Mouse (Mus musculus) CD8-positive naive resting alpha-beta T cell, adult 2 months (primary cell): ENCODE results near the gene H2-Q6.
A peak's percentile ranks its signal among the peaks of the same experiment; 100 is the strongest.
"Not testable (repeated sequence)": the region's sequence is repeated elsewhere in the genome, so short reads cannot be mapped to it uniquely, and the experiment has no call there.

ENCODE experiments used
- DNase-seq, 2 experiments: peaks; one replicate each; pipeline ENCODE4 v3.0.0; 2022; ENCODE audit warnings: low read depth in 2 of 2, low spot score in 2 of 2

Gene H2-Q6

DNA sequence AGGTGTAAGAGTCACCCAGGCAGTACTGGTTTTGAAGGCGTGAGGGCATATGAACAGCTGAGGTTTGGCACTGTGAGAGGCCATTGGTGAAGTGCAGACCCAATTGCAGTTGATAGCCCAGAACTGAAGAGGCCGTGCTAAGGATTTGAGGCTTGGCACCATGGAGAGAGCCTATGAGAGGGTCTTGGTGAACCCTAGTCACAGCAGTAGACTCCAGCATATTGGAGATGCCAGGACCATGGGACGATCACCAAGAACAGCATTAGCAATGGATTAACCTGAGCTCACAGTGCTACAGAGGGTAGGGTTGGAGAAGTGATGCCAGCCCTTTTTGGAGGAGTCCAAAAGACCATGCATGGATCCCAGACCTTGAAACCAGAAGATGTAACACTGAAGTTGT, 7.5 kb downstream of the H2-Q6 start:
- DNase-seq, result not testable (repeated sequence)

DNA sequence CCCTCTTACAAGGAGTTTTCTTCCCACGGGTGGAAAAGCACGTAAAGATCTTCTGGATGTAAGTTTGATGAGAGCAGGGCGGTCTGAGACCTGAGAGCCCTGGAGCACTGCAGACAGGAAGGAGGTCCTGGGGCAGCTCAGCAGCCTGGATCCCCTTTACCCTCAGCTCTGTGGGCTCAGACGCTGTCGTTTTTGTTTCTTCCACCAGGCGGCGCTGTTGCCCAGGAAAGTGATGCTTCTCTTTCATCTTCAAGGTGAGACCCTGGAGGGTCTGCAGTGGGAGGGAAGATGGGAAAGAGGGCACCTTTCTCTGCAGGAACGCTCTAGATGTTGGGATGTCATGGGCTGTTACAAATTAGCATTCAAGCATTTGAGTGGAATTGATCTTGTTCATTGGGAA, 10.2 kb downstream of the H2-Q6 start:
- DNase-seq, result peak in 1 of 2 experiments; percentile 55

DNA sequence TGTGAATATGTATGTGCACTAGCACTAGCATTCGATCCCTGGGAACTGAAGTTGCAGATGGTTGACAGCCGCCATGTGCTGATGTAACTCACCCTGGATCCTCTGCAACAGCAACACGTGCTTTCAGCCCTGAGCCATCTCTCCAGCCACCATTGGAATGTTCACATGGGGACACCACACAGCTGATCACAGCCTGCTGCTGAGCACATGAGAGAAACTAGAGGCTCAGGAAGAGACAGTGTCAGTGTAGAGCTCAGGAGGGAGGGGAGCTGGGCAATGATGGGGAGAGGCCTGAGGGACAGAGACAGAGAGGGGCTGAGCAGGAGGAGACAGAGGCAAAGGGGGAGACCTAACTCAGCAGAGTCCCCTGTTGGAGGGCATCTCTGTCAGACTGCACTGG, 10.9 kb downstream of the H2-Q6 start:
- not testable (repeated sequence) for DNase-seq

DNA sequence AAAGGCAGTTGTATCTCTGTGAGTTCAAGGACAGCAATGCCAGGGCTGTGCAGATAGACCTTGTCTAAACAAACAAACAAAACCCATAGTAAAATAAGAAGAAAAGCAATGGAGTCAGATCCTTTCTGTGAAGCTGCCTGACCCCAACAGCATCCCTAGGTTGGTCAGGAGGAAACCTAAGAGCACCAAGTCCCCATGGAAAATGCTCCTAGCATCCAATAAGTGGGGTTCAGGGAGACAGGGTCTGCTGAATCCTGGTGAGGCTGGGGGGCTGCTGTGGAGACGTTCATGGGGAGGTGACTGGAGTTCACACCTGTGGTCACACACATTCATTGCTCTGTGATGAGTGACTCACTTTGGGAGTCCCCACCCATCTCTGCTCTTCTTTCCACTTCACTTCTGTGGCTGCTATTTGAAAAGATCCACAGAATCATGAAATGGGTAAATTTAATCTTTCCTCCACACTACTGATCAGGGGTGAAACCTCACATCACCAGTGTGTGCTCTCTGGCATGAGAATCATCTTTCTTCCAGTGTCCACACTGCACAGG, 12.8 kb downstream of the H2-Q6 start:
- DNase-seq, result not testable (repeated sequence)

DNA sequence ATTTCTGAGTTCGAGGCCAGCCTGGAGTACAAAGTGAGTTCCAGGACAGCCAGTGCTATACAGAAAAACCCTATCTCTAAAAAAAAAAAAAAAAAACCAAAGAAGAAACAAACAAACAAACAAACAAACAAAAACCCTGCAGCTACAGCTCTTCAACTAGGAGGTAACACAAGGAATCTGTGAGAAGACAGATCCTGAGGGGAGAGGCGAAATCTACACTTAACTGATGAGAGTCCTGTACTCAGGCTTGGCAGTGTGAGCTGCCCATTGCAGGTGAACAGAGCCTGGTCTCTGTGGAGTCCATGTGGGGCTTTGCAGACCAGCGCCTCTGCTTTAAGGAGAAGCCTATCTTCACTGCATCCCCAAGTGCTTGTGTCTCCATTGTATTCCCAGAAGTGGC, 13.7 kb downstream of the H2-Q6 start:
- not testable (repeated sequence) for DNase-seq

DNA sequence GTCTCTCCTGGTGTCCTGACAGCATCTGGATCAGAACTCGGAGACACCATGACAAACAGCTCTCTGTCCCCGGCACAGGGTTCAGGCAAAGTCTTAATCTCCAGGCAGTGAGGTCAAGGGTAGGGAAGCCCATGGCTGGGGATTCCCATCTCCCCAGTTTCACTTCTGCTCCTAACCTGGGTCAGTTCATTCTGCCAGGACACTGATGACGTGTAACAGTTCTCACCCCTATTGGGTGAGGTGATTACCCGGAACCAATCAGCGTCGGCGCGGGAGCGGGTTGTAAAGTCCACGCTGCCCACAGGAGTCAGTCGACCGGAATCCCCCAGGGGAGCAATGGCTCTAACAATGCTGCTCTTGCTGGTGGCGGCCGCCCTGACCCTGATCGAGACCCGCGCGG, 14.2 kb downstream of the H2-Q6 start, which contains the start of gene H2-Q7:
Gene H2-Q7, plus strand, starts transcription at position 271 of the 400 bp plus-strand sequence.
- peak; percentile 86 to 93 for DNase-seq

DNA sequence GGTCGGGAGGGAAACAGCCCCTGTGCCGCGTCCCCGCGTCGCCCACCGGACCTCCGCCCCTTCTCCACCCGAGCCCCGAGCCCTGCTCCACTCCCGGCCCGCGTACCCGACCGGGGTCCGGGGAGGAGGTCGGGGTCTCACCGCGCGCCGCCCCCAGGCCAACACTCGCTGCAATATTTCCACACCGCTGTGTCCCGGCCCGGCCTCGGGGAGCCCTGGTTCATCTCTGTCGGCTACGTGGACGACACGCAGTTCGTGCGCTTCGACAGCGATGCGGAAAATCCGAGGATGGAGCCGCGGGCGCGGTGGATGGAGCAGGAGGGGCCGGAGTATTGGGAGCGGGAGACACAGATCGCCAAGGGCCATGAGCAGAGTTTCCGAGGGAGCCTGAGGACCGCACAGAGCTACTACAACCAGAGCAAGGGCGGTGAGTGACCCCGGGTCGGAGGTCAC, 14.7 kb downstream of the H2-Q6 start:
- not testable (repeated sequence) for DNase-seq

DNA sequence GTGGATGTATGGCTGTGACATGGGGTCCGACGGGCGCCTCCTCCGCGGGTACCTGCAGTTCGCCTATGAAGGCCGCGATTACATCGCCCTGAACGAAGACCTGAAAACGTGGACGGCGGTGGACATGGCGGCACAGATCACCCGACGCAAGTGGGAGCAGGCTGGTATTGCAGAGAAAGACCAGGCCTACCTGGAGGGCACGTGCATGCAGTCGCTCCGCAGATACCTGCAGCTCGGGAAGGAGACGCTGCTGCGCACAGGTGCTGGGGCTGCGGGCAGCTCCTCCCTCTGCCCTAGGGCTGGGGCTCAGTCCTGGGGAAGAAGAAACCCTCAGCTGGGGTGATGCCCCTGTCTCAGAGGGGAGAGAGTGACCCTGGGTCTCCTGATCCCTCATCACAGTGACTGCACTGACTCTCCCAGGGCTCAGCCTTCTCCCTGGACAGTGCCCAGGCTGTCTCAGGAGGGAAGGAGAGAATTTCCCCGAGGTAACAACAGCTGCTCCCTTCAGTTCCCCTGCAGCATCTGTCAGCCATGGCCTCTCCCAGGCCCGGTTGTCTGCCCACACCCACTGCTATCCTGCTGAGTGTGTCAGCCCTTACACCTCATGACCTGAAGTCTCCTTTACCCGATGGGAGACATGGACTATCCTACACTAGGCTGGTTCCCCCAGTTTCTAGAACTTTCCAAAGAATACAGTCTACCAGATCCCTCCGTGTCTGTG, 15.4 kb downstream of the H2-Q6 start:
- peak in 1 of 2 experiments; percentile 10 for DNase-seq

DNA sequence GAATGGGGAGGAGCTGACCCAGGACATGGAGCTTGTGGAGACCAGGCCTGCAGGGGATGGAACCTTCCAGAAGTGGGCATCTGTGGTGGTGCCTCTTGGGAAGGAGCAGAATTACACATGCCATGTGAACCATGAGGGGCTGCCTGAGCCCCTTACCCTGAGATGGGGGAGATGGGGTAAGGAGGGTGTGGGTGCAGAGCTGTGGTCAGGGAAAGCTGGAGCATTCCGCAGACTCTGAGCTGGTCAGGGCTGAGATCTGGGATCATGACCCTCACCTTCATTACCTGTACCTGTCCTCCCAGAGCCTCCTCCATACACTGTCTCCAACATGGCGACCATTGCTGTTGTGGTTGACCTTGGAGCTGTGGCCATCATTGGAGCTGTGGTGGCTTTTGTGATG, 17.7 kb downstream of the H2-Q6 start:
- DNase-seq, result not testable (repeated sequence)

DNA sequence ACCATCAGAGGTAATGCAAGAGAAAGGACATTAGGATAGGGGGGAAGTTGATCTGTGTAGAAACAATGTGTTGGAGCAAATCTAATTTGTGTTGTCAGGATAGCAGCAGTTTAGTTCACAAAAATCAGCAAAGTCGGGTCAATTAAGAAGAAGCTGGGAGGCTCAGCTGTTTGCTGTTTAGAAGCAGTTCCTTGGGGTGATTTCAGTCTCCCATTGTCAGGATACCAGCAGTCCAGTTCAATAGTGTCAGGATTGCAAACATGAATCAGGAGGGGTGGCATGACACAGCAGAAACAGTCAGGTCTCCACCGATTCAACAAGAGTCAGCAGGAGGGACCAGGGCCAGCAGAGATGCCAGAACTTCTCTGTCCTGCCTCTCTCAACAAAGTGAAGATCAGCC, 19.9 kb downstream of the H2-Q6 start:
- not testable (repeated sequence) for DNase-seq

DNA sequence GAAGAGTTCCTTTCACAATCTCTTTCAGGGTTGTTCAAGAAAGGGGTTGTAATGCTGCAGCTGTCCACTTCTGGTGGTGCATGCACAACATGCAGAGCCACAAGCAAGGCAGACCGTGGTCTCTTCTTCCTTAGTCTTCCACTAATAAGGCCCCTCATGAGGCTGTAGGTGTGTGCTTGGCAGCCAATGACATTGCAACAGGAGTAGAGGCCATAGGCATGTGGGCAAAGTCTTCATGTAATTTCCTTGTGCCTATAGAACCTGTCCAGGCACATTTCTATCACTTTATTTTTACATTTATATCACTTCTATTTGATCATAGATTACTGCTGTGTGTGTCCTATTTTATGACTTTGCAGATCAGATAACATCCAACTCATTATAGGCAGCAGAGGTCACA, 33.6 kb downstream of the H2-Q6 start:
- not testable (repeated sequence) for DNase-seq

DNA sequence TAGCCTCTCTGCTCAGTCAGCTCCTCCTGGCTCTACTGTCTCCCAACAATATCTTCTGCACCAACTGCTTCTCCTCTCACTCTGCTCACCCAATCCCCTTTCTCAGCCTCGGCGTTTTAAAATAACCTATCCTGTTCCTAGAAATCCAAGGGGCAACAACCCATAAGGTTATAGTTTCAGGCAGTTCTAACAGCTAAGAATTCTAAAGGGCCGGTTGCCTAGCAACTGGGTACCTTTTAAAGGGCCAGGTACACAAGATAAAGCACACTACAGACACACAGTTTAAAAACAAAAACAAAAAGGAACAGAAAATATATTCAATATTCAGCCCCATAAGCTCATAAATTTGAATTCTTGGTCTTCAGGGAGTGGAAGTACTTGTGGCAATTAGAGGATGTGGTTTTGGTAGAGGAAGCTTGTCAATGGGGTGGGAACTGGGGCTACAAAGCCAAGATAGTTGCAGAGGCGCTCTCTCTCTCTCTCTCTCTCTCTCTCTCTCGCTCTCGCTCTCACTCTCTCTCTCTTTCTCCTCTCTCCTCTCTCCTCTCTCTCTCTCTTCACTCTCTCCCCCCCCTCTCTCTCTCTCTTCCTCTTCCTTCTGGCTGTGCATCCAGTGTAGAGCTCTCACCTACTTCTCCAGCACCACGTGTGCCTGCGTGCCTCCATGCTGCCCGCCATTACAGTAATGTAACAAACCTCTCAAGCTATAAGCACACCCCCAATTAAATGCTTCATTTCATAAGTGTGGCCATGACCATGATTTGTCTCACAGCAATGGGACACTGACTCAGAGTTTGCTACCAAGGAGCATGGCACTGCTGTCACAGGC, 36.1 kb downstream of the H2-Q6 start:
- DNase-seq, result not testable (repeated sequence)

DNA sequence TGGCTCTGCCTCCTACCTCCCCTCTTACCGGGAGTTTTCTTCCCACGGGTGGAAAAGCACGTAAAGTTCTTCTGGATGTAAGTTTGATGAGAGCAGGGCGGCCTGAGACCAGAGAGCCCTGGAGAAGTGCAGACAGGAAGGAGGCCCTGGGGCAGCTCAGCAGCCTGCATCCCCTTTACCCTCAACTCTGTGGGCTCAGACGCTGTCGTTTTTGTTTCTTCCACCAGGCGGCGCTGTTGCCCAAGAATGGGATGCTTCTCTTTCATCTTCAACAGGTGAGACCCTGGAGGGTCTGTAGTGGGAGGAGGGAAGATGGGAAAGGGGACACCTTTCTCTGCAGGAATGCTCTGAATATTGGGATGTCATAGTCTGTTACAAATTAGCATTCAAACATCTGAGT, 41.0 kb downstream of the H2-Q6 start:
- DNase-seq, result peak in 1 of 2 experiments; percentile 28

DNA sequence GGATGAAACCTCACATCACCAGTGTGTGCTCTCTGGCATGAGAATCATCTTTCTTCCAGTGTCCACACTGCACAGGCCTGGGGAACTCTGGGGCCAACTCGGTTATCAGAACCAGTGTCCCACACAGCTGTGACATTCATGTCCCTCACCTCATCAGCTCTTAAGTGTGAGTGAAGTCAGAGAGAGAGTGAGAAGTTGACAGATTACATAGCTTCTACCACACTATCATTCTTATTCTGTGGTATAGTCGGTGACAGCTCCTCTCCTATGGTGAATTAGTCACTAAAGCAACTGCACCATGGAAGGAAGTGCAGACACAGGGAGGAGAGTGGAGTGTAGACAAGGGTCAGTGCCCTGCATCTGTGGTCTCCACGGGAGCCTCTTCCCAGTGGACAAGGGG, 44.3 kb downstream of the H2-Q6 start:
- DNase-seq, result not testable (repeated sequence)

DNA sequence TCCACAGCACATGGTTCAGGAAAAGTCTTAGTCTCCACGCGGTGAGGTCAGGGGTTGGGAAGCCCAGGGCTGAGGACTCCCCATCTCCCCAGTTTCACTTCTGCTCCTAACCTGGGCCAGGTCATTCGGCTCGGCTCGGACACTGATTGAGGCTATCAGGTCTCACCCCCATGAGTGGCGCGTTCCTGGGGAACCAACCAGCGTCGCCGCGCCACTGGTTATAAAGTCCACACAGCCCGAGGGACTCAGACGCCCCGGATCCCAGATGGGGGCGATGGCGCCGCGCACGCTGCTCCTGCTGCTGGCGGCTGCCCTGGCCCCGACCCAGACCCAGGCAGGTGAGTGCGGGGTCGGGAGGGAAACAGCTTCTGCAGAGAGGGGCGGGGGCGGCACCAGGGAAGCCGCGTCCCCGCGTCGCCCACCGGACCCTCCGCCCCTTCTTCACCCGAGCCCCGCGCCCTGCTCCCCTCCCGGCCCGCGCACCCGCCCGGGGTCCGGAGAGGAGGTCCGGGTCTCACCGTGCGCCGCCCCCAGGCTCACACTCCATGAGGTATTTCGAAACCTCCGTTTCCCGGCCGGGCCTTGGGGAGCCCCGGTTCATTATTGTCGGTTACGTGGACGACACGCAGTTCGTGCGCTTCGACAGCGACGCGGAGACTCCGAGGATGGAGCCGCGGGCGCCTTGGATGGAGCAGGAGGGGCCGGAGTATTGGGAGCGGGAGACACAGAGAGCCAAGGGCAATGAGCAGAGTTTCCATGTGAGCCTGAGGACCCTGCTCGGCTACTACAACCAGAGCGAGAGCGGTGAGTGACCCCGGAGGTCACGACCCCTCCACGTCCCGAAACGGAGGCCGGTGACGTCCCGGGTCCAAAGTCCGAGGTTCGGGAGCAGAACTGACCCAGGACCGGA, 45.4 kb downstream of the H2-Q6 start, which contains the start of gene H2-Q10:
Gene H2-Q10, plus strand, starts transcription at position 248 of the 910 bp plus-strand sequence.
- DNase-seq, result peak in 1 of 2 experiments; percentile 8
